Mouse (Mus musculus) midbrain, embryonic 15.5 days (tissue): Measurements from ENCODE around the gene Dnajb4. TPM values are rescaled to one million over a fixed set of nuclear protein-coding genes. Genes with fewer than 3 reads are reported as not detected.
"Not testable (repeated sequence)": the region's sequence is repeated elsewhere in the genome, so short reads cannot be mapped to it uniquely, and the experiment has no call there.

Experiments used
- ATAC-seq: fragments of 200-750 bp; cut with Nextera tagmentation; replicated peaks from 2 replicates; pipeline ENCODE4 v1.8.0; 2017; ENCODE audit warnings: moderate TSS enrichment
- H3K27ac ChIP-seq: fragments of 300-500 bp; sonication (generic); 2 replicates; pipeline ENCODE4 v1.5.1; 2015; ENCODE audit warnings: mild to moderate bottlenecking, inconsistent platforms
- H3K27me3 ChIP-seq: fragments of 300-500 bp; sonication (generic); replicated peaks from 2 replicates; pipeline ENCODE4 v1.6.1; 2015; ENCODE audit warnings: inconsistent platforms
- H3K36me3 ChIP-seq: fragments of 300-500 bp; sonication (generic); replicated peaks from 2 replicates; pipeline ENCODE4 v1.6.1; 2015; ENCODE audit warnings: inconsistent platforms
- H3K4me1 ChIP-seq: fragments of 300-500 bp; sonication (generic); 2 replicates; pipeline ENCODE4 v1.6.1; 2015; ENCODE audit warnings: inconsistent platforms
- H3K4me2 ChIP-seq: fragments of 300-500 bp; sonication (generic); 2 replicates; pipeline ENCODE4 v1.6.1; 2015; ENCODE audit warnings: inconsistent platforms, mild to moderate bottlenecking, moderate library complexity
- H3K4me3 ChIP-seq: fragments of 300-500 bp; sonication (generic); 2 replicates; pipeline ENCODE4 v1.5.1; 2015; ENCODE audit warnings: mild to moderate bottlenecking, inconsistent platforms
- H3K9ac ChIP-seq: fragments of 300-500 bp; sonication (generic); 2 replicates; pipeline ENCODE4 v1.6.1; 2015; ENCODE audit warnings: mild to moderate bottlenecking, inconsistent platforms
- H3K9me3 ChIP-seq: fragments of 300-500 bp; sonication (generic); 2 replicates; pipeline ENCODE4 v1.6.1; 2016; ENCODE audit warnings: inconsistent platforms
- WGBS: fragments of 180-500 bp; shearing (Covaris S2); methylation state at CpG from one replicate; pipeline ENCODE4 v1.1.7; 2015; ENCODE audit warnings: mixed read lengths; 5-methylcytosine and 5-hydroxymethylcytosine counted together
- polyA plus RNA-seq: library from polyadenylated mRNA; unstranded; fragments of >200 nt; fragmentation: Nextera tagmentation; extraction: Ambion mirVana; gene quantifications from 2 replicates; pipeline ENCODE4 v1.2.1, GENCODE M21; 2015

Gene Dnajb4
- polyA plus RNA-seq, 1 experiment from 2014 or later = 41.0 TPM

DNA sequence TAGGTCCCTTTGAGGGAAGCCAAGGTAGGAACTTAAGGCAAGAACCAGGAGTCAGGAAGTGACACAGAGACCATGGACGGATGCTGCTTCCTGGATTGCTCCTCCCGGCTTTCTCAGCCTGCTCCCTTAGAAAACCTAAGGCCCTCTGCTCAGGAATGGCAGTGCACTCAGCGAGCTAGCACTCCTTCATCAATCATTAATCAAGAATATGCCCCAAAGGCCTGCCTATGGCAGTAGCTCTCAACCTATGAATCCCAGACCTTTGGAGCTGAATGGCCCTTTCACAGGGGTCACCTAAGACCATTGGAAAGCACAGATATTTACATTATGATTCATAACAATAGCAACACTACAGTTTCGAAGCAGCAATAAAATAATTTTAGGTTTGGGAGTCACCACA is 79.1 kb downstream of the Dnajb4 start:
- WGBS = 81% methylated on average over 4 of the region's 4 CpGs

DNA sequence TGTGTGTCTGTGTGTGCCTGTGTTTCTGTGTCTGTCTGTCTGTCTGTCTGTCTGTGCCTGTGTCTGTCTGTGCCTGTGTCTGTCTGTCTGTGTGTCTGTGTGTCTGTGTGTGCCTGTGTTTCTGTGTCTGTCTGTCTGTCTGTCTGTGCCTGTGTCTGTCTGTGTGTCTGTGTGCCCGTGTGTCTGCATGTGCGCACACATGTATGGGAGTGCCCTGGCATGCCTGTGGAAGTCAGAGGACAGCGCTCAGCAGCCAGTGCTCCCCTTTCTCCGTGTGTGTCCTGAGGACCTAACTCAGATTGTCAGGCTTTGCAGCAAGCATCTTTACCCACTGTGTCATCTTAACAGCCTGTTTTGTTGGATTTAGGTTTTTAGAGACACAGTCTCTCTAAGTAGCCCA is 80.7 kb downstream of the Dnajb4 start:
- not testable (repeated sequence) for H3K9me3 ChIP-seq, H3K27ac ChIP-seq, H3K4me1 ChIP-seq, H3K4me2 ChIP-seq, H3K27me3 ChIP-seq, H3K4me3 ChIP-seq, H3K9ac ChIP-seq, H3K36me3 ChIP-seq, ATAC-seq
- 92% methylated on average over 4 of the region's 4 CpGs for WGBS

More for the DNA sequence above, 79.1 kb downstream of the Dnajb4 start:
- Histone ChIP-seq H3K36me3 (no peaks in the 10 kb centered on the region), H3K9ac (no peak overlapping the region), H3K4me2 (no peak overlapping the region), H3K27me3 (no peaks in the 10 kb centered on the region), H3K4me1 (no peaks in the 10 kb centered on the region), H3K27ac (no peak overlapping the region), H3K4me3 (no peak overlapping the region), H3K9me3 (no peaks in the 10 kb centered on the region)
- ATAC-seq = no peak

DNA sequence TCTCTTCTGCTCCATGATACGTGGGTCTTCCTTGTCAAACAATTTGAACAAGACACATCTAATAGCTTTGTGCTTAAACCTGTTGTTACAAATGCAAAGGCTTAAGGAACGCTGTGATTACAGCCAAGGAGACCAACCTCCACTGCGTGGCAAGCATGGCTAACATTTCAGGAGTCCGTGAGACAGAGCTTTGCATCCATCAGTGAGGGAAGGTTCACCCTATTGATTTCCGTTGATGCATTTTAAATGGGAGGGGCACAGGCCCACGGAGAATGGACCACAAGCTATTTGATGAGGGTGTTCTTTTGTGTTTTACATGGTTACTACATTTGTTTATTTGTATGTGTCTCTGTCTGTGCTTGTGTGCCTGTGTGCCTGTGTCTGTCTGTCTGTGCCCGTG is 81.5 kb downstream of the Dnajb4 start:
- H3K4me1 ChIP-seq = no peaks in the 10 kb centered on the region
- H3K4me2 ChIP-seq = no peak overlapping the region
- 72% methylated on average over 7 of the region's 7 CpGs for WGBS
- no peaks in the 10 kb centered on the region for H3K9me3 ChIP-seq
- H3K27ac ChIP-seq = no peak overlapping the region
- no peak overlapping the region for H3K9ac ChIP-seq
- no peak for ATAC-seq
- no peaks in the 10 kb centered on the region for H3K36me3 ChIP-seq
- H3K4me3 ChIP-seq = no peak overlapping the region
- H3K27me3 ChIP-seq = no peaks in the 10 kb centered on the region

Other genes starting within 250 kb of the Dnajb4 start
- 7.8 and 12.3 TPM in 2 replicates for gene Gipc2, start 44.1 kb downstream of the Dnajb4 start, polyA plus RNA-seq
- 227 and 232 TPM in 2 replicates for gene Fubp1, start 120 bp upstream of the Dnajb4 start, polyA plus RNA-seq
- gene Nexn, start 56.0 kb upstream of the Dnajb4 start, polyA plus RNA-seq = 0.88 and 2.2 TPM in 2 replicates
- 19.1 and 21.7 TPM in 2 replicates for gene Miga1, start 130.1 kb upstream of the Dnajb4 start, polyA plus RNA-seq
- gene Usp33, start 136.2 kb upstream of the Dnajb4 start, polyA plus RNA-seq = 89.2 and 92.8 TPM in 2 replicates
- 31.3 and 32.9 TPM in 2 replicates for gene Zzz3, start 185.2 kb upstream of the Dnajb4 start, polyA plus RNA-seq